Mouse (Mus musculus): ENCODE data around the gene Scrg1. TPM values are rescaled to one million over a fixed set of nuclear protein-coding genes. Genes with fewer than 3 reads are reported as not detected.
"Not testable (repeated sequence)": the region's sequence is repeated elsewhere in the genome, so short reads cannot be mapped to it uniquely, and the experiment has no call there.

The Scrg1 gene
- polyA plus RNA-seq, 1 experiment from 2014 or later: 1.6 TPM

- ATAC-seq (ENCODE audit: low FRiP score); H3K27ac ChIP-seq; H3K36me3 ChIP-seq; H3K9me3 ChIP-seq (replicated peaks); H3K27me3 ChIP-seq; H3K4me1 ChIP-seq: not testable (repeated sequence)
- WGBS: 31% methylated on average over 10 of the region's 10 CpGs
- Histone ChIP-seq H3K9ac (peak overlapping the region; percentile 97), H3K4me3 (peak overlapping the region; percentile 80), H3K4me2 (replicated peaks) (peak overlapping the region; percentile 74)
Measured at GRCm38 (mm10) chr8:57513178-57513661, 57.5 kb downstream of the Scrg1 start.

- ATAC-seq (ENCODE audit: low FRiP score); H3K27ac ChIP-seq; H3K27me3 ChIP-seq; H3K4me3 ChIP-seq; H3K4me2 ChIP-seq (replicated peaks); H3K9me3 ChIP-seq (replicated peaks); H3K9ac ChIP-seq; H3K4me1 ChIP-seq; H3K36me3 ChIP-seq: not testable (repeated sequence)
- WGBS: 92% methylated on average over 4 of the region's 5 CpGs
Measured at GRCm38 (mm10) chr8:57516685-57517084, 61.0 kb downstream of the Scrg1 start.

- WGBS: 90% methylated on average over 3 of the region's 3 CpGs
- Histone ChIP-seq H3K9me3 (replicated peaks) (no peaks in the 10 kb centered on the region), H3K4me3 (no peak overlapping the region), H3K27ac (no peak overlapping the region), H3K36me3 (0 out of 2 replicates have a peak, but pooled peaks cover 5% of the 10 kb centered on the region), H3K4me2 (replicated peaks) (no peak overlapping the region), H3K27me3 (no peaks in the 10 kb centered on the region), H3K9ac (no peak overlapping the region), H3K4me1 (peaks cover 9% of the 10 kb centered on the region)
- ATAC-seq (ENCODE audit: low FRiP score): no peak
Measured at GRCm38 (mm10) chr8:57517723-57518122, 62.0 kb downstream of the Scrg1 start.

GRCm38 (mm10) chr8:57520186-57520786, 64.6 kb downstream of the Scrg1 start:
- Histone ChIP-seq H3K27ac (no peak overlapping the region), H3K4me2 (replicated peaks) (no peak overlapping the region), H3K4me1 (no peaks in the 10 kb centered on the region), H3K27me3 (no peaks in the 10 kb centered on the region), H3K9me3 (replicated peaks) (no peaks in the 10 kb centered on the region), H3K4me3 (no peak overlapping the region), H3K9ac (no peak overlapping the region), H3K36me3 (0 out of 2 replicates have a peak, but pooled peaks cover 6% of the 10 kb centered on the region)
- WGBS: 89% methylated on average over 12 of the region's 12 CpGs
- no peak for ATAC-seq (ENCODE audit: low FRiP score)

Other genes with a start within 250 kb of the Scrg1 start
- not detected in 2 replicates for gene Hand2, start 134.9 kb upstream of the Scrg1 start, polyA plus RNA-seq (2016; fragmentation: Nextera tagmentation; extraction: Ambion mirVana)
- gene Sap30, start 31.9 kb downstream of the Scrg1 start, polyA plus RNA-seq (2016; fragmentation: Nextera tagmentation; extraction: Ambion mirVana): 89.9 and 90.4 TPM in 2 replicates
- 331 and 384 TPM in 2 replicates for gene Hmgb2, start 56.0 kb downstream of the Scrg1 start, polyA plus RNA-seq (2016; fragmentation: Nextera tagmentation; extraction: Ambion mirVana)
- gene Galnt7, start 197.1 kb downstream of the Scrg1 start, polyA plus RNA-seq (2016; fragmentation: Nextera tagmentation; extraction: Ambion mirVana): 17.0 and 17.8 TPM in 2 replicates

Data from hindbrain, embryonic 12.5 days (tissue).